ENCODE assay signal across 25 mouse cellular contexts in the genomic region with DNA sequence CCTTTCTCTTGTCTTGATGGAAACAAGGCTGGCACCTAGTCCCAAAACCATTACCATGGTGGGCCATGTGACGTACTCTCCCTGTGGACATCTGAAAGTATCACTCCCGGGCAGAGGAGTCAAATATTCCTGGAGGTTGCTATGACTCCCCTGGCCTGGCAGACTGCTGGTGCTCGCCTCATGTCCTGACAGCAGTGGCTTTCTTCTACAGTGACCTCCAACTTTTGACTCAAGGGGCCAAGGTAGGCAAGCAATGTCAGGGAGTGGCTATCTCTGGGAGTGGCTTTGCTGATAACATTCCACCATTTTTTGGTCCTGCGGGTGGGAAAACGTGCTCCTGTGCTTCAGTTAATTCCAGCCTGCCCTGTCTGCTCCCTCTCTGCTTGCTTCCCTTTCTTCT. TPM values are rescaled to one million over a fixed set of nuclear protein-coding genes. Genes with fewer than 3 reads are reported as not detected.
DNase-seq lines count a peak whose midpoint lies in the region; ATAC-seq and TF ChIP-seq lines count a peak whose summit lies in the region.
"Had no signal": no experiment of that assay in that cellular context is flagged by ENCODE, and none has a peak within 500 bp of the region (broad histone marks: within the 10 kb centered on the region; RNA-seq: fewer than 3 reads in every experiment).

No protein-coding gene starts in this region.

- no peak for TF ChIP-seq CTCF in forebrain, postnatal 0 days (IDR thresholded peaks at IDR 0.05; ENCODE audit: low read depth)
- TF ChIP-seq CTCF in intestine, postnatal 0 days (IDR thresholded peaks at IDR 0.05; ENCODE audit: low read depth): no peak

- H3K27me3 ChIP-seq in forebrain, embryonic 10.5 days (ENCODE audit: poor library complexity, severe bottlenecking): peaks cover 18% of the 10 kb centered on the region; the same call in 1 of the 2 replicates
- no peaks in the 10 kb centered on the region for H3K27me3 ChIP-seq in forebrain, postnatal 0 days (ENCODE audit: insufficient read depth, low read length)
- H3K27me3 ChIP-seq in intestine, embryonic 15.5 days (replicated peaks): no peaks in the 10 kb centered on the region
- no peaks in the 10 kb centered on the region for H3K27me3 ChIP-seq in intestine, postnatal 0 days (replicated peaks; ENCODE audit: control insufficient read depth, insufficient read depth, low read length)
- H3K27me3 ChIP-seq in embryonic facial prominence, embryonic 10.5 days (replicated peaks; ENCODE audit: low read depth, poor library complexity, severe bottlenecking): no peaks in the 10 kb centered on the region
- H3K27me3 ChIP-seq: embryonic facial prominence, embryonic 13.5 days; forebrain, embryonic 13.5 days; heart, embryonic 15.5 days had no signal

- DNase-seq in forebrain, embryonic 10.5 days (ENCODE audit: extremely low spot score, low spot score): no peak
- no peak for DNase-seq in forebrain, postnatal 0 days
- no peak for DNase-seq in embryonic facial prominence, embryonic 10.5 days (ENCODE audit: low spot score)
- DNase-seq in layer of hippocampus, postnatal 14 days (ENCODE audit: low spot score in 2 of 2): no peak
- no peak for DNase-seq in neural tube, embryonic 10.5 days (ENCODE audit: extremely low spot score, low spot score)
- DNase-seq: adrenal gland, postnatal 14 days; B cell, adult 2 months; cerebellum, adult 11-12 months; cerebellum, adult 9-10 months; cerebellum, postnatal 25 days; gastrocnemius, adult 2 months; gastrocnemius, postnatal 25 days; kidney, adult 18-20 months had no signal

- peaks cover 55% of the 10 kb centered on the region for H3K4me1 ChIP-seq in forebrain, embryonic 10.5 days
- peaks cover 17% of the 10 kb centered on the region for H3K4me1 ChIP-seq in forebrain, postnatal 0 days (ENCODE audit: insufficient read depth)
- H3K4me1 ChIP-seq in intestine, embryonic 15.5 days (replicated peaks): peaks cover 19% of the 10 kb centered on the region
- H3K4me1 ChIP-seq in intestine, postnatal 0 days (replicated peaks; ENCODE audit: control insufficient read depth, insufficient read depth, low read length): no peaks in the 10 kb centered on the region
- H3K4me1 ChIP-seq in embryonic facial prominence, embryonic 10.5 days: peaks cover 73% of the 10 kb centered on the region

- no peaks in the 10 kb centered on the region for H3K9me3 ChIP-seq in forebrain, embryonic 10.5 days
- H3K9me3 ChIP-seq in forebrain, postnatal 0 days (ENCODE audit: low read length): no peaks in the 10 kb centered on the region
- no peaks in the 10 kb centered on the region for H3K9me3 ChIP-seq in intestine, embryonic 15.5 days
- H3K9me3 ChIP-seq in intestine, postnatal 0 days (ENCODE audit: control insufficient read depth): no peaks in the 10 kb centered on the region
- H3K9me3 ChIP-seq in embryonic facial prominence, embryonic 10.5 days: no peaks in the 10 kb centered on the region
- H3K9me3 ChIP-seq: embryonic facial prominence, embryonic 13.5 days; forebrain, embryonic 13.5 days; G1E; heart, embryonic 15.5 days had no signal

- no peak overlapping the region for H3K4me2 ChIP-seq in forebrain, postnatal 0 days (ENCODE audit: low read depth)
- no peak overlapping the region for H3K4me2 ChIP-seq in intestine, embryonic 15.5 days (replicated peaks)
- H3K4me2 ChIP-seq in intestine, postnatal 0 days (replicated peaks; ENCODE audit: low read depth): no peak overlapping the region
- H3K4me2 ChIP-seq: embryonic facial prominence, embryonic 13.5 days; forebrain, embryonic 13.5 days; heart, embryonic 11.5 days; heart, embryonic 15.5 days had no signal

- 89% methylated on average over 5 of the region's 5 CpGs for WGBS in forebrain, embryonic 10.5 days
- 87% methylated on average over 5 of the region's 5 CpGs for WGBS in forebrain, postnatal 0 days
- 64% methylated on average over 5 of the region's 5 CpGs for whole genome bisulfite sequencing in intestine, embryonic 15.5 days
- 58% methylated on average over 5 of the region's 5 CpGs for WGBS in intestine, postnatal 0 days
- 80% methylated on average over 5 of the region's 5 CpGs for WGBS in embryonic facial prominence, embryonic 10.5 days

- no peak overlapping the region for H3K9ac ChIP-seq in forebrain, postnatal 0 days
- no peak overlapping the region for H3K9ac ChIP-seq in intestine, embryonic 15.5 days
- no peak overlapping the region for H3K9ac ChIP-seq in intestine, postnatal 0 days (ENCODE audit: low read depth, low read length)
- H3K9ac ChIP-seq: embryonic facial prominence, embryonic 13.5 days; forebrain, embryonic 13.5 days; heart, embryonic 15.5 days had no signal

- no peak overlapping the region for H3K4me3 ChIP-seq in forebrain, embryonic 10.5 days
- no peak overlapping the region for H3K4me3 ChIP-seq in forebrain, postnatal 0 days (ENCODE audit: low read depth, low read length)
- no peak overlapping the region for H3K4me3 ChIP-seq in intestine, embryonic 15.5 days (replicated peaks)
- H3K4me3 ChIP-seq in intestine, postnatal 0 days (ENCODE audit: low read depth, low read length): no peak overlapping the region
- no peak overlapping the region for H3K4me3 ChIP-seq in embryonic facial prominence, embryonic 10.5 days
- H3K4me3 ChIP-seq: embryonic facial prominence, embryonic 13.5 days; forebrain, embryonic 13.5 days; gastrocnemius, adult 2 months; heart, embryonic 15.5 days had no signal

- ATAC-seq in forebrain, postnatal 0 days: no peak
- 0 out of 2 replicates have a peak, but pooled peaks have one; percentile 21 for ATAC-seq in intestine, embryonic 15.5 days
- ATAC-seq in intestine, postnatal 0 days: no peak
- ATAC-seq: activated CD4-positive, CD25-positive, alpha-beta regulatory T cell, adult 4 months; CD4-positive, CD25-positive, alpha-beta regulatory T cell, adult 4 months; forebrain, embryonic 13.5 days; hindbrain, embryonic 16.5 days; inflammation-experienced regulatory T-cells, adult 6 months had no signal

- 0 out of 2 replicates have a peak overlapping the region, but pooled peaks have one; percentile 20 for H3K27ac ChIP-seq in forebrain, embryonic 10.5 days
- H3K27ac ChIP-seq in forebrain, postnatal 0 days (ENCODE audit: low read depth, low read length): no peak overlapping the region
- H3K27ac ChIP-seq in intestine, embryonic 15.5 days: no peak overlapping the region
- no peak overlapping the region for H3K27ac ChIP-seq in intestine, postnatal 0 days (ENCODE audit: low read depth, low read length)
- H3K27ac ChIP-seq in embryonic facial prominence, embryonic 10.5 days (replicated peaks): peak overlapping the region; percentile 71; the same call in 1 of the 2 replicates
- H3K27ac ChIP-seq: embryonic facial prominence, embryonic 13.5 days; forebrain, embryonic 13.5 days; gastrocnemius, adult 2 months; heart, embryonic 15.5 days had no signal

- H3K36me3 ChIP-seq in forebrain, embryonic 10.5 days (replicated peaks): no peaks in the 10 kb centered on the region
- H3K36me3 ChIP-seq in forebrain, postnatal 0 days (ENCODE audit: insufficient read depth): no peaks in the 10 kb centered on the region
- H3K36me3 ChIP-seq in intestine, embryonic 15.5 days: no peaks in the 10 kb centered on the region
- H3K36me3 ChIP-seq in intestine, postnatal 0 days (ENCODE audit: control insufficient read depth, insufficient read depth): no peaks in the 10 kb centered on the region
- H3K36me3 ChIP-seq in embryonic facial prominence, embryonic 10.5 days (replicated peaks): no peaks in the 10 kb centered on the region
- H3K36me3 ChIP-seq: embryonic facial prominence, embryonic 13.5 days; G1E; heart, embryonic 15.5 days had no signal

RNA-seq across cellular contexts. Expression of a gene that starts 54.7 kb away (rescaled TPM):
- 3.2 and 3.3 TPM in 2 replicates for polyA plus RNA-seq in forebrain, embryonic 10.5 days (2016; fragmentation: Nextera tagmentation; extraction: Ambion mirVana)
- 37.7 and 40.2 TPM in 2 replicates for total RNA-seq in forebrain, postnatal 0 days (2014; rRNA removed)
- 2.7 and 3.2 TPM in 2 replicates for polyA plus RNA-seq in forebrain, postnatal 0 days (2015; fragmentation: Nextera tagmentation; extraction: Ambion mirVana)
- polyA plus RNA-seq in intestine, embryonic 15.5 days (2015; fragmentation: Nextera tagmentation; extraction: Ambion mirVana): 4.4 and 4.5 TPM in 2 replicates
- 5.6 and 6.1 TPM in 2 replicates for polyA plus RNA-seq in intestine, postnatal 0 days (2015; fragmentation: Nextera tagmentation; extraction: Ambion mirVana)
- 3.9 and 4.1 TPM in 2 replicates for polyA plus RNA-seq in embryonic facial prominence, embryonic 10.5 days (2016; fragmentation: Nextera tagmentation; extraction: Ambion mirVana)
- total RNA-seq in layer of hippocampus, postnatal 14 days (2021): 10 to 100 TPM; 18.4 to 21.3 TPM
- total RNA-seq: granulocyte monocyte progenitor cell, adult 5-6 weeks had no signal
- polyA plus RNA-seq: G1E had no signal

Comparison
In these comparisons a context has a peak if more than half of its experiments do, and no peak if none do; other contexts are left out.
1. H3K27ac ChIP-seq: peak in forebrain, embryonic 10.5 days (single experiment) and embryonic facial prominence, embryonic 10.5 days (single experiment); none in forebrain, postnatal 0 days (single experiment), intestine, embryonic 15.5 days (single experiment) and intestine, postnatal 0 days (single experiment).